Mouse (Mus musculus) frontal cortex, adult (tissue): Measurements from ENCODE around the gene Irf3.

Experiments
- ATAC-seq: cut with Nextera tagmentation; 2 replicates; pipeline ENCODE4 v1.9.2; 2017; ENCODE audit warnings: mild to moderate bottlenecking, moderate library complexity, mixed read lengths; ENCODE audit not compliant: low TSS enrichment

The Irf3 gene

GRCm38 (mm10) chr7:44974383-44975116, 22.9 kb upstream of the Irf3 start, which contains the start of gene Cpt1c:
Gene Cpt1c (minus strand): TSS chr7:44974851.
- ATAC-seq = peak; percentile 59

- no peak for ATAC-seq
These were observed 22.4 kb upstream of the Irf3 start for GRCm38 (mm10) chr7:44975117-44975419.

- no peak for ATAC-seq
These were observed 19.1 kb upstream of the Irf3 start for GRCm38 (mm10) chr7:44978300-44978699.

- ATAC-seq = no peak
These were observed 15.9 kb upstream of the Irf3 start for GRCm38 (mm10) chr7:44981539-44981938.

GRCm38 (mm10) chr7:44983085-44983484, 14.4 kb upstream of the Irf3 start:
- ATAC-seq = 0 out of 2 replicates have a peak, but pooled peaks have one; percentile 20

GRCm38 (mm10) chr7:44983944-44984832, 13.3 kb upstream of the Irf3 start:
- ATAC-seq = no peak

- ATAC-seq = no peak
These were observed 12.6 kb upstream of the Irf3 start for GRCm38 (mm10) chr7:44984833-44985164.

GRCm38 (mm10) chr7:44985595-44986191, 11.8 kb upstream of the Irf3 start:
- no peak for ATAC-seq

- peak; percentile 91 for ATAC-seq
These were observed 11.1 kb upstream of the Irf3 start, which contains the start of gene Prmt1 for GRCm38 (mm10) chr7:44986192-44986878. Gene Prmt1 (minus strand): TSS chr7:44986568.

- ATAC-seq = no peak
These were observed 10.3 kb upstream of the Irf3 start for GRCm38 (mm10) chr7:44986879-44987718.

- ATAC-seq = no peak
These were observed 776 bp upstream of the Irf3 start for GRCm38 (mm10) chr7:44996672-44997071.

- ATAC-seq = no peak
These were observed 536 bp downstream of the Irf3 start for GRCm38 (mm10) chr7:44997940-44998428.

- ATAC-seq = no peak
These were observed 1.1 kb downstream of the Irf3 start, which contains the start of gene Bcl2l12 for GRCm38 (mm10) chr7:44998501-44998955. Gene Bcl2l12 (minus strand): TSS chr7:44998712.

- no peak for ATAC-seq
These were observed 2.3 kb downstream of the Irf3 start for GRCm38 (mm10) chr7:44999753-45000152.

GRCm38 (mm10) chr7:45000539-45001114, 3.2 kb downstream of the Irf3 start:
- ATAC-seq = no peak

GRCm38 (mm10) chr7:45002440-45002839, 5.0 kb downstream of the Irf3 start:
- ATAC-seq = no peak

- ATAC-seq = no peak
These were observed 7.1 kb downstream of the Irf3 start for GRCm38 (mm10) chr7:45004546-45004945.

GRCm38 (mm10) chr7:45005321-45005992, 8.0 kb downstream of the Irf3 start:
- no peak for ATAC-seq

GRCm38 (mm10) chr7:45006503-45006902, 9.1 kb downstream of the Irf3 start:
- no peak for ATAC-seq

- no peak for ATAC-seq
These were observed 9.7 kb downstream of the Irf3 start for GRCm38 (mm10) chr7:45007141-45007540.
